Mouse (Mus musculus) heart, embryonic 10.5 days (tissue): ENCODE measurements around the gene Acod1. TPM values are rescaled to one million over a fixed set of nuclear protein-coding genes. Genes with fewer than 3 reads are reported as not detected.
A peak's percentile ranks its signal among the peaks of the same experiment; 100 is the strongest.

Experiments used
- DNase-seq: peaks from one replicate; pipeline ENCODE4 v3.0.0-alpha.2; 2017; ENCODE audit warnings: low spot score
- H3K27ac ChIP-seq: fragments of 300-500 bp; sonication (generic); 2 replicates; pipeline ENCODE4 v1.5.1; 2016; ENCODE audit warnings: mild to moderate bottlenecking
- H3K27me3 ChIP-seq: fragments of 300-500 bp; sonication (generic); 2 replicates; pipeline ENCODE4 v1.6.1; 2016; ENCODE audit warnings: mild to moderate bottlenecking; ENCODE audit not compliant: poor library complexity, insufficient read depth, severe bottlenecking
- H3K36me3 ChIP-seq: fragments of 300-500 bp; sonication (generic); 2 replicates; pipeline ENCODE4 v1.6.1; 2016; ENCODE audit warnings: mild to moderate bottlenecking, moderate library complexity
- H3K4me1 ChIP-seq: fragments of 300-500 bp; sonication (generic); 2 replicates; pipeline ENCODE4 v1.6.1; 2016; ENCODE audit warnings: mild to moderate bottlenecking
- H3K4me3 ChIP-seq: fragments of 300-500 bp; sonication (generic); 2 replicates; pipeline ENCODE4 v1.5.1; 2016; ENCODE audit warnings: mild to moderate bottlenecking, moderate library complexity
- H3K9me3 ChIP-seq: fragments of 300-500 bp; sonication (generic); 2 replicates; pipeline ENCODE4 v1.6.1; 2016; ENCODE audit warnings: mild to moderate bottlenecking, moderate library complexity
- WGBS: fragments of 180-500 bp; shearing (Covaris S2); methylation state at CpG from one replicate; pipeline ENCODE4 v1.1.7; 2016; 5-methylcytosine and 5-hydroxymethylcytosine counted together
- polyA plus RNA-seq: library from polyadenylated mRNA; unstranded; fragments of >200 nt; fragmentation: Nextera tagmentation; extraction: Ambion mirVana; gene quantifications from 2 replicates; pipeline ENCODE4 v1.2.1, GENCODE M21; 2016

The Acod1 gene
- polyA plus RNA-seq, 1 experiment from 2014 or later, result 0.08 TPM

GRCm38 (mm10) chr14:103056601-103057000 is 9.8 kb downstream of the Acod1 start:
- no peaks in the 10 kb centered on the region for H3K36me3 ChIP-seq
- H3K27ac ChIP-seq, result no peak overlapping the region
- H3K27me3 ChIP-seq, result no peaks in the 10 kb centered on the region
- no peak overlapping the region for H3K4me3 ChIP-seq
- no peaks in the 10 kb centered on the region for H3K4me1 ChIP-seq
- H3K9me3 ChIP-seq, result no peaks in the 10 kb centered on the region
- 89% methylated on average over 7 of the region's 7 CpGs for WGBS
- no peak for DNase-seq

- Histone ChIP-seq H3K4me3 (no peak overlapping the region), H3K9me3 (no peaks in the 10 kb centered on the region), H3K27me3 (no peaks in the 10 kb centered on the region), H3K27ac (no peak overlapping the region), H3K36me3 (no peaks in the 10 kb centered on the region), H3K4me1 (no peaks in the 10 kb centered on the region)
- WGBS, result 43% methylated on average over 1 of the region's 1 CpGs
- DNase-seq, result no peak
Observed at GRCm38 (mm10) chr14:103058998-103059397, 12.2 kb downstream of the Acod1 start.

GRCm38 (mm10) chr14:103059495-103059894 is 12.7 kb downstream of the Acod1 start:
- no peak for DNase-seq
- WGBS, result 84% methylated on average over 10 of the region's 10 CpGs
- no peaks in the 10 kb centered on the region for H3K27me3 ChIP-seq

GRCm38 (mm10) chr14:103065294-103066167 is 18.8 kb downstream of the Acod1 start:
- WGBS, result 13% methylated on average over 10 of the region's 10 CpGs
- DNase-seq, result no peak
- no peaks in the 10 kb centered on the region for H3K27me3 ChIP-seq
- no peaks in the 10 kb centered on the region for H3K9me3 ChIP-seq
- H3K4me3 ChIP-seq, result no peak overlapping the region
- peaks cover 7% of the 10 kb centered on the region for H3K4me1 ChIP-seq
- no peaks in the 10 kb centered on the region for H3K36me3 ChIP-seq
- no peak overlapping the region for H3K27ac ChIP-seq

More at GRCm38 (mm10) chr14:103059495-103059894, 12.7 kb downstream of the Acod1 start:
- no peak overlapping the region for H3K4me3 ChIP-seq
- no peaks in the 10 kb centered on the region for H3K4me1 ChIP-seq
- H3K36me3 ChIP-seq, result no peaks in the 10 kb centered on the region
- no peaks in the 10 kb centered on the region for H3K9me3 ChIP-seq
- no peak overlapping the region for H3K27ac ChIP-seq

GRCm38 (mm10) chr14:103069465-103069863 is 22.7 kb downstream of the Acod1 start:
- Histone ChIP-seq H3K9me3 (no peaks in the 10 kb centered on the region), H3K36me3 (peaks cover 27% of the 10 kb centered on the region), H3K27ac (peak overlapping the region; percentile 94), H3K4me3 (peak overlapping the region; percentile 79), H3K4me1 (peaks cover 12% of the 10 kb centered on the region), H3K27me3 (no peaks in the 10 kb centered on the region)
- DNase-seq, result no peak
- WGBS, result 21% methylated on average over 12 of the region's 12 CpGs

GRCm38 (mm10) chr14:103069864-103070611 is 23.3 kb downstream of the Acod1 start, which contains the start of gene Cln5:
Gene Cln5 (plus strand): TSS chr14:103070216.
- Histone ChIP-seq H3K27me3 (no peaks in the 10 kb centered on the region), H3K9me3 (no peaks in the 10 kb centered on the region), H3K36me3 (peaks cover 33% of the 10 kb centered on the region), H3K4me3 (peak within 1 kb of the TSS; percentile 79), H3K27ac (peak within 1 kb of the TSS; percentile 94), H3K4me1 (peaks cover 12% of the 10 kb centered on the region)
- WGBS, result under 1% methylated on average over 65 of the region's 65 CpGs
- peak; percentile 96 for DNase-seq

- H3K36me3 ChIP-seq, result peaks cover 37% of the 10 kb centered on the region
- peaks cover 8% of the 10 kb centered on the region; the same call in 1 of the 2 replicates for H3K4me1 ChIP-seq
- no peaks in the 10 kb centered on the region for H3K27me3 ChIP-seq
- WGBS, result 5% methylated on average over 10 of the region's 10 CpGs
- H3K4me3 ChIP-seq, result peak overlapping the region; percentile 79
- DNase-seq, result no peak
- peak overlapping the region; percentile 94 for H3K27ac ChIP-seq
- no peaks in the 10 kb centered on the region for H3K9me3 ChIP-seq
Observed at GRCm38 (mm10) chr14:103070790-103071189, 24.0 kb downstream of the Acod1 start.

GRCm38 (mm10) chr14:103071471-103071870 is 24.7 kb downstream of the Acod1 start:
- Histone ChIP-seq H3K36me3 (peaks cover 42% of the 10 kb centered on the region), H3K27me3 (no peaks in the 10 kb centered on the region), H3K4me3 (no peak overlapping the region), H3K4me1 (peaks cover 8% of the 10 kb centered on the region; the same call in 1 of the 2 replicates), H3K9me3 (no peaks in the 10 kb centered on the region), H3K27ac (no peak overlapping the region)
- DNase-seq, result no peak
- 88% methylated on average over 12 of the region's 12 CpGs for WGBS

GRCm38 (mm10) chr14:103072731-103073130 is 26.0 kb downstream of the Acod1 start:
- Histone ChIP-seq H3K4me3 (no peak overlapping the region), H3K9me3 (no peaks in the 10 kb centered on the region), H3K27me3 (no peaks in the 10 kb centered on the region), H3K4me1 (peaks cover 8% of the 10 kb centered on the region; the same call in 1 of the 2 replicates), H3K27ac (no peak overlapping the region), H3K36me3 (peaks cover 51% of the 10 kb centered on the region)
- 89% methylated on average over 4 of the region's 4 CpGs for WGBS
- DNase-seq, result no peak

GRCm38 (mm10) chr14:103073825-103074224 is 27.0 kb downstream of the Acod1 start:
- WGBS, result 94% methylated on average over 8 of the region's 8 CpGs
- no peak for DNase-seq
- Histone ChIP-seq H3K36me3 (peaks cover 55% of the 10 kb centered on the region), H3K4me3 (no peak overlapping the region), H3K27me3 (no peaks in the 10 kb centered on the region), H3K27ac (no peak overlapping the region), H3K4me1 (peaks cover 8% of the 10 kb centered on the region; the same call in 1 of the 2 replicates), H3K9me3 (no peaks in the 10 kb centered on the region)

GRCm38 (mm10) chr14:103075166-103075565 is 28.4 kb downstream of the Acod1 start:
- peaks cover 5% of the 10 kb centered on the region; the same call in 1 of the 2 replicates for H3K4me1 ChIP-seq
- H3K36me3 ChIP-seq, result peaks cover 61% of the 10 kb centered on the region
- no peaks in the 10 kb centered on the region for H3K27me3 ChIP-seq
- H3K4me3 ChIP-seq, result no peak overlapping the region
- no peaks in the 10 kb centered on the region for H3K9me3 ChIP-seq
- DNase-seq, result no peak
- no peak overlapping the region for H3K27ac ChIP-seq
- 82% methylated on average over 7 of the region's 7 CpGs for WGBS

GRCm38 (mm10) chr14:103077272-103078005 is 30.7 kb downstream of the Acod1 start:
- Histone ChIP-seq H3K36me3 (peaks cover 54% of the 10 kb centered on the region), H3K27me3 (no peaks in the 10 kb centered on the region), H3K4me1 (no peaks in the 10 kb centered on the region), H3K9me3 (no peaks in the 10 kb centered on the region), H3K4me3 (no peak overlapping the region), H3K27ac (no peak overlapping the region)
- WGBS, result 88% methylated on average over 9 of the region's 9 CpGs
- no peak for DNase-seq
